Mouse (Mus musculus) intestine, embryonic 14.5 days (tissue): ENCODE data around the gene Castor1. TPM values are rescaled to one million over a fixed set of nuclear protein-coding genes. Genes with fewer than 3 reads are reported as not detected.

Experiments used
- ATAC-seq: fragments of 200-750 bp; cut with Nextera tagmentation; replicated peaks from 2 replicates; pipeline ENCODE4 v1.8.0; 2017; ENCODE audit warnings: low read depth, moderate number of reproducible peaks, moderate TSS enrichment, moderate library complexity; ENCODE audit not compliant: low FRiP score, low TSS enrichment
- DNase-seq: peaks from one replicate; pipeline ENCODE4 v3.0.0-alpha.2; 2018; ENCODE audit warnings: low spot score
- H3K27ac ChIP-seq: fragments of 300-500 bp; sonication (generic); 2 replicates; pipeline ENCODE4 v1.5.1; 2014; ENCODE audit warnings: low read depth, mild to moderate bottlenecking, control low read depth
- H3K27me3 ChIP-seq: fragments of 300-500 bp; sonication (generic); replicated peaks from 2 replicates; pipeline ENCODE4 v1.6.1; 2014; ENCODE audit warnings: low read length, control low read depth; ENCODE audit not compliant: control insufficient read depth, insufficient read depth
- H3K36me3 ChIP-seq: fragments of 300-500 bp; sonication (generic); 2 replicates; pipeline ENCODE4 v1.6.1; 2014; ENCODE audit warnings: low read length, control low read depth; ENCODE audit not compliant: control insufficient read depth, insufficient read depth
- H3K4me1 ChIP-seq: fragments of 300-500 bp; sonication (generic); replicated peaks from 2 replicates; pipeline ENCODE4 v1.6.1; 2014; ENCODE audit warnings: low read length, control low read depth, mixed read lengths; ENCODE audit not compliant: control insufficient read depth, insufficient read depth
- H3K4me2 ChIP-seq: fragments of 300-500 bp; sonication (generic); 2 replicates; pipeline ENCODE4 v1.6.1; 2014; ENCODE audit warnings: low read length
- H3K4me3 ChIP-seq: fragments of 300-500 bp; sonication (generic); 2 replicates; pipeline ENCODE4 v1.5.1; 2014; ENCODE audit warnings: low read depth, low read length, control low read depth, mixed read lengths
- H3K9ac ChIP-seq: fragments of 300-500 bp; sonication (generic); 2 replicates; pipeline ENCODE4 v1.6.1; 2014; ENCODE audit warnings: mild to moderate bottlenecking, low read length
- H3K9me3 ChIP-seq: fragments of 300-500 bp; sonication (generic); 2 replicates; pipeline ENCODE4 v1.6.1; 2016; ENCODE audit warnings: low read length, control low read depth; ENCODE audit not compliant: control insufficient read depth
- WGBS: fragments of 180-500 bp; shearing (Covaris S2); extraction: QIAGEN DNeasy Blood & Tissue Kit; methylation state at CpG from one replicate; pipeline ENCODE4 v1.1.7; 2014; 5-methylcytosine and 5-hydroxymethylcytosine counted together
- polyA plus RNA-seq: library from polyadenylated mRNA; unstranded; fragments of >200 nt; fragmentation: Nextera tagmentation; extraction: Ambion mirVana; gene quantifications from 2 replicates; pipeline ENCODE4 v1.2.1, GENCODE M21; 2014

Castor1 gene
- polyA plus RNA-seq, 1 experiment from 2014 or later, result 2.0 TPM

DNA sequence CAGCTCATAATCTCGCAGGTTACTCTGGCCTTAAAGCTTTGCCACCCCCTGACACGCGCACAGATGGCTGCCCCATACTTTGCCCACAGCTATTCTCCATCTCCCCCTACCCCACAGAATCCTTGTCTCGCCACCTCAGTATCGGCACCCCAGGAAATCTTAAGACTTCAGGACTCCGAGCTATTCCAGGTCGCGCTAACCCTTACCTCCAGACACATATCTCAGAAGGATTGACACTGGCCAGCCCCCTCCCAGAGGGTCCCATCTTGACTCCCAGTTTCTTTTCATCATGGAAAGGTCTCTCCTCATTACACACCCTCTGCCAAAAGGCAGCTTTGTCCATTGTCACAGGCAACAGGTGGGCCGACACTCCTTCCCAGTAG, 30.7 kb upstream of the Castor1 start:
- H3K36me3 ChIP-seq, result peaks cover 11% of the 10 kb centered on the region; the same call in 1 of the 2 replicates
- H3K27me3 ChIP-seq, result no peaks in the 10 kb centered on the region
- H3K9ac ChIP-seq, result peak overlapping the region; percentile 83
- H3K9me3 ChIP-seq, result no peaks in the 10 kb centered on the region
- peak overlapping the region; percentile 77 for H3K4me2 ChIP-seq
- DNase-seq (peak; percentile 54), ATAC-seq (no peak; the same call in 1 of the 2 replicates)
- 17% methylated on average over 9 of the region's 9 CpGs for WGBS
- peaks cover 10% of the 10 kb centered on the region for H3K4me1 ChIP-seq
- H3K27ac ChIP-seq, result no peak overlapping the region
- peak overlapping the region; percentile 81 for H3K4me3 ChIP-seq

DNA sequence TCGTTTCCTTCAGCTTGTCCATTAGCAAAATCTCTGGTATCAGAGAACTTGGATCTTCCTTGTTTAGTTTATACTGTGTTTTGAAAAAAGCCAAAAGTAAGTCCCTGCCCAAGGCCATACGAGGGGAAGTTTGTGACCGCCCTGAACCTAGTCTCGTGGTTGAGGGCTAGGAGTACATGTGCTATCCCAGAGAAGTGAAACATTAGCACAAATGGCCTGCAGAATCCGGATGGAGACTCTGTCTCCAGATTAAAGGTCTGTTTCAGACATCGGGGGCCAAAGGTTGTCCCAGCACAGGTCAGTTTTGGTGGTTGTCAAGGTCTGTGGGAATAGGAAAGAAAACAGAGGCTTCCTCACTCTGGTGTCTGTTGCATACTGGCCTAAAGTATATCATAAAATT, 28.8 kb upstream of the Castor1 start:
- H3K27ac ChIP-seq, result no peak overlapping the region
- WGBS, result 82% methylated on average over 6 of the region's 6 CpGs
- no peak overlapping the region for H3K4me3 ChIP-seq

DNA sequence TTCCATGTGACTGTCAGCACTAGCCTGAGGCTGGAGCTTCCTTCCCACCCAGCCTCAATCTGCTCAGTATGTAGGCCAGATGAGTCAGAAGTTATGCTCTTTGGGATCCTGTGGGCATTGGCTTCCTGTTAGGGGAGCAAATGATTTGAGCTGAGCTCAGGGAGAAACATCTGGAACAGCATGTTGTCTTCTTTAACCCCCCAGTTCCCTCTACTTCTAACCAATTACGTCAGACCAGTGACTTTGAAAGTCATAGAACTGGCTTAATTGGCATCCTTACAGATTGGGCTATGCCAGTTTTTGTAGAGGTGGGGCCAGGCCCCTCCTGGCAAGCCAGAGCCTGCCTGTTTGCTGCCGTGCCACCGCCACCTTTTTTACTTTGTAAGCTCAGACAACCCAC, 27.3 kb upstream of the Castor1 start:
- Histone ChIP-seq H3K4me2 (no peak overlapping the region), H3K27me3 (no peaks in the 10 kb centered on the region), H3K36me3 (0 out of 2 replicates have a peak, but pooled peaks cover 4% of the 10 kb centered on the region), H3K9me3 (no peaks in the 10 kb centered on the region), H3K27ac (no peak overlapping the region), H3K9ac (no peak overlapping the region), H3K4me1 (peaks cover 10% of the 10 kb centered on the region), H3K4me3 (no peak overlapping the region)
- 87% methylated on average over 3 of the region's 3 CpGs for WGBS
- ATAC-seq, result no peak
- no peak for DNase-seq

More for the DNA sequence above, 28.8 kb upstream of the Castor1 start:
- 0 out of 2 replicates have a peak, but pooled peaks cover 4% of the 10 kb centered on the region for H3K36me3 ChIP-seq
- H3K9ac ChIP-seq, result no peak overlapping the region
- H3K4me2 ChIP-seq, result no peak overlapping the region
- DNase-seq (no peak), ATAC-seq (no peak)
- H3K4me1 ChIP-seq, result peaks cover 10% of the 10 kb centered on the region
- H3K27me3 ChIP-seq, result no peaks in the 10 kb centered on the region
- H3K9me3 ChIP-seq, result no peaks in the 10 kb centered on the region

DNA sequence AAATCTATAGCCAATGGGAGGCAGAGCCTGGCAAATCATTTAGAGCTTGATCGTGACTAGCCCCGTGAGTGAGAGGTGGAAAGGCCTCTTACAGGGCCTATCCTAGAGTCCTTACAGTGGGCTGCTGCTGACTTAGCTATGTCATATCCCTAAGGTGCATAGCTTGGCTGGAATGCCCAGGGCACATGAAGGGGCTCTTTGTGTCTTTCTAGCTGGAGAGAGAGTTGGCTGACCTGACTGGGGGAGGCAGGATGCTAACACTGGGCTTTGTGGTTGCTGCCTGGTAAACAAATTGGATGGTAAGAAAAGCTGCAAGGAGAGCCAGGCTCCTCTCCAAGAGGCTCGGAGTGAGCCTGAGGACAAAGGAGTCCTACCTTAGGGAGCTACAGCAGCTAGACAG, 25.3 kb upstream of the Castor1 start:
- ATAC-seq, result no peak
- WGBS, result 72% methylated on average over 3 of the region's 3 CpGs
- Histone ChIP-seq H3K4me3 (no peak overlapping the region), H3K27me3 (no peaks in the 10 kb centered on the region), H3K4me1 (peaks cover 5% of the 10 kb centered on the region), H3K4me2 (no peak overlapping the region), H3K9me3 (no peaks in the 10 kb centered on the region), H3K9ac (no peak overlapping the region), H3K36me3 (0 out of 2 replicates have a peak, but pooled peaks cover 4% of the 10 kb centered on the region), H3K27ac (no peak overlapping the region)
- DNase-seq, result no peak

DNA sequence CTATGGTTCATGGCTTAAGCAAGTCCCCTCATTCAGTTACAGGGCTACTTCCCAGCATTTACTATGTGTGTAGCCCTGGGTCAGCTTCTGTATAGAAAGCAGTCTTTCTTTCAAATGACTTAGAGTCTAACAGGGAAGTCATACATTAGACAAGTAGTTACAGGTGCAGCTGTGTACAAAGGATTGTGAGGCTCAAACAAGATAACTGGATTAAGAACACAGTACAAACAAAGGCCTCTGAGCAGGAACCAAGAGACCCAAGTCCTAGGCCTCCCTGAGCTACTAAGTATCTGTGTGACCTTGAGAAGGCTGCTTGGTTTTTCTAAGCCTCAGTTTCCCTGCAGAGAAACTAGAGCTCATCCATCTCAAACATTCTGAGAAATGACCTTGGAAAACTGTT, 24.6 kb upstream of the Castor1 start:
- no peak overlapping the region for H3K9ac ChIP-seq
- 0 out of 2 replicates have a peak, but pooled peaks cover 4% of the 10 kb centered on the region for H3K36me3 ChIP-seq
- DNase-seq (no peak), ATAC-seq (no peak)
- H3K27ac ChIP-seq, result no peak overlapping the region
- H3K4me3 ChIP-seq, result no peak overlapping the region
- no peaks in the 10 kb centered on the region for H3K27me3 ChIP-seq
- H3K4me2 ChIP-seq, result no peak overlapping the region
- no peaks in the 10 kb centered on the region; the same call in 1 of the 2 replicates for H3K4me1 ChIP-seq
- H3K9me3 ChIP-seq, result no peaks in the 10 kb centered on the region

DNA sequence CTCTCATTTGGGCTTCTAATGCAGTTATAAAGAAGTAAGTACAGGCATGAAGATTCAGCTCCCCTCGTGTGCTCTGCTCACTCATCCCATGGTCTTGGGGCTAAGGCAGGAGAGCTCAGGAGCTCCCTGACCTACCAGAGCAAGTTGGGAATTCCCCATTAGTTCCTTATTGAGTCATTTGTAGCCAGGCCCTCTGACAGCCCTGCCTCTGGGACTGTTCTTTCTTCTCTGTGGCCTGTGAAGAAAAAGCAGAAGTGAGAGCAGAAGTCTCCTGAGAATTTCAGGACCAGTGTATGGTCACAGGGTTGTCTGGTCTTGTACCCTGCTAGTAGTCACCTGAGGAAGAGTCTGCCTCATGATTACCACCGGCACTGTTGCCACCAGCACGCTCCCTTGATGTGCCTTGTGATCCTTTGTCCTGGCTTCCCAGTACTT, 22.4 kb upstream of the Castor1 start:
- Histone ChIP-seq H3K27ac (no peak overlapping the region), H3K36me3 (0 out of 2 replicates have a peak, but pooled peaks cover 4% of the 10 kb centered on the region), H3K4me2 (no peak overlapping the region), H3K9me3 (no peaks in the 10 kb centered on the region), H3K9ac (no peak overlapping the region), H3K4me3 (no peak overlapping the region), H3K27me3 (no peaks in the 10 kb centered on the region), H3K4me1 (no peaks in the 10 kb centered on the region; the same call in 1 of the 2 replicates)
- ATAC-seq, result no peak
- no peak for DNase-seq
- 83% methylated on average over 3 of the region's 3 CpGs for WGBS

DNA sequence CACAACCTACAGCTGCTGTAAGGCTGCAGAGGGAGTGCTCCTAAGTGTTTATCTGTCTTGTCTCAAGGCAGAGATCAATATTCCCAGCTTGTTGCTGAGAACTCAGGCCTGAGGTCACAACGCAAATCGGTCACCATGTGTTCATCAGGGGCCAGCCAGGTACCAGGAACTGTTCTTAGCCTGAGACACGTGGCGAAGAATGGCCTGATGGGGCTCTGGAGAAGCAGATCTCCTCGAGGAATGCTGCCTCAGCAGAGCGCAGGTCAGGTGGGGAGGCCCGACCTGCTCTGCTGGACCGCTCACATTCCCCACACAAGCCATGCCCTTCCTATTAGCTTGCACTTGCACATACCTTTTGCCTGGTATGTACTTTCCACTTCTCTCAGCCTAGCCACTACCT, 21.4 kb upstream of the Castor1 start:
- no peak for DNase-seq
- no peak for ATAC-seq
- Histone ChIP-seq H3K9me3 (no peaks in the 10 kb centered on the region), H3K4me1 (no peaks in the 10 kb centered on the region), H3K4me3 (no peak overlapping the region), H3K27me3 (no peaks in the 10 kb centered on the region), H3K9ac (no peak overlapping the region), H3K36me3 (no peaks in the 10 kb centered on the region), H3K4me2 (no peak overlapping the region), H3K27ac (no peak overlapping the region)
- WGBS, result 47% methylated on average over 8 of the region's 8 CpGs

DNA sequence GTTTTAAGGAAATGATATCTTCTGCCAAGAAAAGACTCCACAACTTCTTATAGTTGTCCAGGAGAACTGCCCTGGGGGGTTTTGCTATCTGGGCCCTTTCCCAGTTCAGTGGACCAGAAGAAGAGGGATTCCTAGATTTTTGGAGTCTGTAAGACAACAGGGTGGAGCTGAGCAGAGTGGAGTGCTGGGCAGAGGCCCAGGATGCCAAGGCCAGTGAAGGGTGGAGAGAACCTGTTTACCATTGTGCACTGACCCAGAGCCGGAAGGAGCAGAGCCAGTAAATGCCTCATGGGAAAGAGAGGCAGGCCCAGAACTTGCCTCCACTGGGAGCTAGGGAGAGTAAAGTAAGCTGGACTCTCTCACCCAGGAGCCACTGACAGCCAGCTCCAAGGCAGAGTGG, 20.3 kb upstream of the Castor1 start:
- DNase-seq (no peak), ATAC-seq (no peak)
- no peaks in the 10 kb centered on the region for H3K36me3 ChIP-seq
- H3K4me3 ChIP-seq, result no peak overlapping the region
- no peaks in the 10 kb centered on the region for H3K27me3 ChIP-seq
- H3K9me3 ChIP-seq, result no peaks in the 10 kb centered on the region
- H3K9ac ChIP-seq, result no peak overlapping the region
- no peaks in the 10 kb centered on the region for H3K4me1 ChIP-seq
- no peak overlapping the region for H3K27ac ChIP-seq
- WGBS, result 84% methylated on average over 1 of the region's 1 CpGs
- H3K4me2 ChIP-seq, result no peak overlapping the region

DNA sequence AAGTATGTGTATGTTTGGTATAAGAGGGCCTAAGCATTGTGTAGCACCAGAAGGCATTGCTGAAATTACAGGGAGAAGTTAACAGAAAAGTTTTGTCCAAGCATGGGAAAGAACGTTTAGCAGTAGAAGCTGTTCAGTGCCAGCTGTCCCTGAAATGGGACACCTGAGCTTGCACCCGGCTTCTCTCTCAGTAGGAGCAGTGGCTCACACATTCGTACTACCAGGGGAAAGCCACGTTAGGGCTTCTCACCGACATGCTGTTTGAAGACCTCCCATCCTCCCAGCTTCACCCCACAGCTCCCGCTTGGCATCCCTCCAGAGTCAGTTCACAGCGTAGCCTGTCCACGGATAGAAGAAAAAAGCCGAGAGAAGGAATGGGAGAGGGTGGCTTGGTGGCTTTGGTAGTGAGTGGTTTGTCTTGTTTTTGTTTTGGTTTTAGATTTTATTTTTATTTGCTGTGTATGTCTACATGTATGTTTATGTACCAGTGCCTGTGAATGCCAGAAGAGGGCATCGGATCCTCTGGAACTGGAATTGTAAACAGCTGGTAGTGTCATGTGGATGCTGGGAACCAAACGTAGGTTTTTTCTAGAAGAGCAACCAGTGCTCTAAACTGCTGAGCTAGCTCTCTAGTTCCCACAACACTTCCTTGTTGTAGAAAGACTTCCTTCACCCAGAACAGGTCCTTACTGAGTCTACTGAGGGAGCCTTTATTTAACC, 15.9 kb upstream of the Castor1 start:
- H3K9me3 ChIP-seq, result no peaks in the 10 kb centered on the region
- H3K36me3 ChIP-seq, result peaks cover 12% of the 10 kb centered on the region
- no peak overlapping the region for H3K9ac ChIP-seq
- 0 out of 2 replicates have a peak, but pooled peaks cover 4% of the 10 kb centered on the region for H3K4me1 ChIP-seq
- DNase-seq (no peak), ATAC-seq (no peak)
- no peak overlapping the region for H3K4me3 ChIP-seq
- H3K27me3 ChIP-seq, result no peaks in the 10 kb centered on the region
- H3K4me2 ChIP-seq, result no peak overlapping the region
- 59% methylated on average over 11 of the region's 11 CpGs for whole genome bisulfite sequencing
- H3K27ac ChIP-seq, result no peak overlapping the region
